Mouse (Mus musculus) urinary bladder, postnatal 14 days (tissue): ENCODE data around the gene Cysrt1.

Experiments used
- DNase-seq: peaks from one replicate; pipeline ENCODE4 v3.0.0; 2021; ENCODE audit warnings: low spot score

Cysrt1 gene

GRCm38 (mm10) chr2:25242101-25242506 lies at the start of gene Cysrt1, which contains the start of gene Rnf208:
Gene Cysrt1, minus strand, starts transcription at chr2:25242452.
Gene Rnf208, plus strand, starts transcription at chr2:25242255.
- no peak for DNase-seq

GRCm38 (mm10) chr2:25291184-25292053 lies 49.2 kb upstream of the Cysrt1 start:
- DNase-seq, result no peak

- no peak for DNase-seq
Observed at GRCm38 (mm10) chr2:25290816-25291130, 48.5 kb upstream of the Cysrt1 start.

- peak; percentile 42 for DNase-seq
Observed at GRCm38 (mm10) chr2:25290101-25290815, 48.0 kb upstream of the Cysrt1 start.

- DNase-seq, result peak; percentile 82
Observed at GRCm38 (mm10) chr2:25289651-25290050, 47.4 kb upstream of the Cysrt1 start, which contains the start of gene Lrrc26. Gene Lrrc26, plus strand, starts transcription at chr2:25289915.

GRCm38 (mm10) chr2:25288734-25289345 lies 46.6 kb upstream of the Cysrt1 start:
- DNase-seq, result no peak

- DNase-seq, result no peak
Observed at GRCm38 (mm10) chr2:25287927-25288649, 45.8 kb upstream of the Cysrt1 start, which contains the start of gene Tmem210. Gene Tmem210, plus strand, starts transcription at chr2:25288145.

GRCm38 (mm10) chr2:25286837-25287636 lies 44.8 kb upstream of the Cysrt1 start:
- peak; percentile 90 for DNase-seq

GRCm38 (mm10) chr2:25286314-25286713 lies 44.1 kb upstream of the Cysrt1 start:
- DNase-seq, result peak; percentile 47

- no peak for DNase-seq
Observed at GRCm38 (mm10) chr2:25285551-25285950, 43.3 kb upstream of the Cysrt1 start.

GRCm38 (mm10) chr2:25278928-25279882 lies 37.0 kb upstream of the Cysrt1 start:
- peak; percentile 90 for DNase-seq

- no peak for DNase-seq
Observed at GRCm38 (mm10) chr2:25273010-25273409, 30.8 kb upstream of the Cysrt1 start.

GRCm38 (mm10) chr2:25272515-25272914 lies 30.3 kb upstream of the Cysrt1 start:
- no peak for DNase-seq

- DNase-seq, result peak; percentile 98
Observed at GRCm38 (mm10) chr2:25271827-25272511, 29.7 kb upstream of the Cysrt1 start, which contains the start of the genes Ssna1 and Anapc2. Gene Ssna1, minus strand, starts transcription at chr2:25272438. Gene Anapc2, plus strand, starts transcription at chr2:25272478.

- no peak for DNase-seq
Observed at GRCm38 (mm10) chr2:25267746-25268309, 25.6 kb upstream of the Cysrt1 start.

- no peak for DNase-seq
Observed at GRCm38 (mm10) chr2:25267241-25267640, 25.0 kb upstream of the Cysrt1 start.

GRCm38 (mm10) chr2:25266720-25267119 lies 24.5 kb upstream of the Cysrt1 start:
- peak; percentile 46 for DNase-seq

GRCm38 (mm10) chr2:25265897-25266656 lies 23.8 kb upstream of the Cysrt1 start:
- DNase-seq, result peak; percentile 68
